Mouse (Mus musculus) urinary bladder, postnatal 14 days (tissue): ENCODE measurements around the gene Dgka.
A peak's percentile ranks its signal among the peaks of the same experiment; 100 is the strongest.
"Not testable (repeated sequence)": the region's sequence is repeated elsewhere in the genome, so short reads cannot be mapped to it uniquely, and the experiment has no call there.

Experiments
- DNase-seq: peaks from one replicate; pipeline ENCODE4 v3.0.0; 2021; ENCODE audit warnings: low spot score

Dgka gene

DNA sequence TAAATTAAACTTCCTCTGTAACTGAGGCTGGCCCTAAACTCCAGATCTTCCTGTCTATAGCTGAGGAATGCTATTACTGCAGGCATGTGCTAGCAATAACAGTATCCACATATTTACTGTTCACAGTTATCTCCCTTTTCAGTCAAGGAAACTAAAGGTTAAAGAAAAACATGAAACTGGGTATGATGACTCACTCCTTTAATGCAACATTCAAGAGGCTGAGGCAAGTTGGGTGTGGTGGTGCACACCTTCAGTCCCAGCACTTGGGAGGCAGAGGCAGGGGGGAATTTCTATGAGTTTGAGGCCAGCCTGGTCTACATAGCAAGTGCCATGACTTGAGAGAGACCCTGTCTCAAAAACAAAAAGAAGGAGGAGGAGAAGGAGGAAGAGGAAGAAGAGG lies 12.7 kb downstream of the Dgka start:
- no peak for DNase-seq

DNA sequence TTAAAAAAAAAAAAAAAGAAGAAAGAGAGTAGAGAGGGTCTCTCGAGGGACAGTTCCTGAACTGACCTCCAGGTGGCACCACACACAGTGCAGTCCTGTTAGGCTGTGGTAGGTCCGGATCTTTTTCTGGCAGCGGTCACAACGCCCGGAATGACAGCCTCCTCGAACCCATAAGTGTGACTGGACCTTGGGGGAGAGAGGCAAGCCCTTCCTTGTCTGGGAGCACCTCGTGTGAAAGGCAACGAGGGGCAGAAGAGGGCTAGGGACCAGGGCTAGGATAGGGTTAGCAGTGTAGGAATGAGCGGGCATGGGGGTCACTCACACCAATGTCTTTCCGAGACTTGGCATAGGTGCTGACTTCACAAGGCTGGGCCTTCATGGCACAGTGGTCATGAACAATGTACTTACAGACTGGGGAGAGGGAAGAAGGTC lies 13.6 kb downstream of the Dgka start:
- peak; percentile 81 for DNase-seq

DNA sequence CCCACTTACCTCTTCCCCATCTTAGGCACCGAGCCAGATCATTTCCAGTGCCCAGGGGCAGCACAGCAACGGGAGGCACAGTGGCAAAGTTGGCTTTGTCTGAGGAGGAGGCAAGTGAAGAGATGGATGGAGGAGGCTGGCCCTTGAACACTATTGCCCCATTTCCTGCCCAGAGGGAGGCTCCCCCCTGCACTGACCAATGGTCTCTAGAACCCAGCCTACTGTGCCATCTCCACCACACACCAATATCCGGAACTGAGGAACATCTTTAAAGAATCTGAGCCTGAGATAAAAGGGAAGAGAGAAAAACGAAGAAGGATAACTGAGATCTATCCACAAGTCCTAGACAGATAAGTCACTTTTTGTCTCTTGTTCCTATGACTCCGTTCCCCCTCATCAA lies 16.6 kb downstream of the Dgka start:
- DNase-seq, result no peak

DNA sequence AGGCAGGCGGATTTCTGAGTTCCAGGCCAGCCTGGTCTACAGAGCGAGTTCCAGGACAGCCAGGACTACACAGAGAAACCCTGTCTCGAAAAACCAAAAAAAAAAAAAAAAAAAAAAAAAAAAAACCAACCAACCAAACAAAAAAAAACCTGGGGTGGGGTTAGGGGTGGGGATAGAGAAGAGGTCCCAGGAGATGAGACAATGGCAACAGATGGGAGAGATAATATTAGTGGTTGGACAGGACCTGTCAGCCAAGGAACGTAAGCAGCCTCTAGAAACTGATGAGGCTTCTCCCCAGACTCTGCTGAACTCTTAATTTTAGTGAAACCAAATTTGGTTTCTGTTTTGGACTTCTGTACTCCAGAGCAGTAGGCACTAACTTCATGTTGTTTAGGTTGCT lies 19.2 kb downstream of the Dgka start:
- not testable (repeated sequence) for DNase-seq

DNA sequence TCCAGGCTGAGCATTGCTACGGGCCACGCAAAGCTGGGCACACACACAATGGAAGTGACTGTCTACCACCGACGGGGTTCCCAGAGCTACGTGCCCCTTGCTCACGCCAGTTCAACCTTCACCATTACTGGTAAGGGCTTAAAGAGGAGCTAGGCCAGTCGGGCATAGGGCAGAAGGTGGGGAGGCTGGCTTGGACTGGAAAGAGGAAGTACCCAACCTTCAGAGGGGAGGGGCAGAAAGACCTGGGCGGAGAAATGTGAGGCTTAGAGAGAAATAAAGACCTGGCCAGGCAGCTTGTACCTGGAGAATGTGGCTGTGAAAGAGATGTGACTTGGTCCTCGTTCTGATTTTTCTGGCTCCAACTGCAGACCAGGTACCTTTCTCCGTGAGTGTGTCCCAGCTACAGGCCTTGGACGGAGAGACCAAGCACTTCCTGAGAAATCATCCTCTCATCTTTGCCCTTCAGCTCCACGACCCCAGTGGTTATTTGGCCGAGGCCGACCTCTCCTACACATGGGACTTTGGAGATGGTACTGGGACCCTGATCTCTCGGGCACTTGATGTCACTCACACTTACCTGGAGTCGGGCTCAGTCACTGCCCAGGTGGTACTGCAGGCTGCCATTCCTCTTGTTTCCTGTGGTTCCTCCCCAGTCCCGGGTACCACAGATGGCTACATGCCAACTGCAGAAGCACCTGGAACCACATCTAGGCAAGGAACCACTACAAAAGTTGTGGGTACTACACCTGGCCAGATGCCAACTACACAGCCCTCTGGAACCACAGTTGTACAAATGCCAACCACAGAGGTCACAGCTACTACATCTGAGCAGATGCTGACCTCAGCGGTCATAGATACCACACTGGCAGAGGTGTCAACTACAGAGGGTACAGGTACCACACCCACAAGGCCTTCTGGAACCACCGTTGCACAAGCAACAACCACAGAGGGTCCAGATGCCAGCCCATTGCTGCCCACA lies 28.8 kb downstream of the Dgka start:
- DNase-seq, result no peak

DNA sequence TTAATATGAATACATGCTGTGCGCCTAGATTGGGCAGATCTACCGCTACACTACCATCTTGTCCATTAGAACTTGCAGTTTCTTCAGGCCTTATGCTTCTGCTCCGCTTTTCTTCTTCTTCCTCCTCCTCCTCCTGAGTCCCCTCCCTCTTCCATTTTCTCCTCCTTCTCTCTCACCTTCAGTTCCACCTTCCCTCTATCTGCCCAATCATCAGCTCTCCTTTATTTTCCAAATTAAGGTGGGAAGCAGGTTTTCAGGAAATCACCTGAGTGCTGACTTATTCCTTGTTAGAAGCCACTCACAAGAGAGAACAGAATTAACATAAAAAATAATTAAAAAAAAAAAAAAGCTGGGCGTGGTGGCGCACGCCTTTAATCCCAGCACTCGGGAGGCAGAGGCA lies 33.3 kb downstream of the Dgka start:
- not testable (repeated sequence) for DNase-seq

DNA sequence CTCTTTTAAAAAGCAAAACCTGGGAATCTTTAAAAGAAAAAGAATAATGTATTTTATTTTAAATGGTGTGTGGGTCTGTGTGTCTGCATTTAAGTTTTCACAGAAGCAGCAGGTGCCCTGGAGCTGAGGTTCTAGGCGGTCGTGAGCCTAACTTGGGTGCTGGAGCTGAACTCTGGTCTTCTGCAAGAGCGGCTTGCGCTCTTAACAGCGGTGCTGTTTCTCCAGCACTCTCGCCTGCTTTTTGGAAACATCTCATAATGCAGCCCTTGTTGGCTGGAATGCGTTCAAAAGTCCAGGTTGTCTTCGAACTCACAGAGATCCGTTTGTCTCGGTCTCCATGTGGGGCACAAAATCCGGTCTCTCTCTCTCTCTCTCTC lies 39.4 kb downstream of the Dgka start:
- no peak for DNase-seq

DNA sequence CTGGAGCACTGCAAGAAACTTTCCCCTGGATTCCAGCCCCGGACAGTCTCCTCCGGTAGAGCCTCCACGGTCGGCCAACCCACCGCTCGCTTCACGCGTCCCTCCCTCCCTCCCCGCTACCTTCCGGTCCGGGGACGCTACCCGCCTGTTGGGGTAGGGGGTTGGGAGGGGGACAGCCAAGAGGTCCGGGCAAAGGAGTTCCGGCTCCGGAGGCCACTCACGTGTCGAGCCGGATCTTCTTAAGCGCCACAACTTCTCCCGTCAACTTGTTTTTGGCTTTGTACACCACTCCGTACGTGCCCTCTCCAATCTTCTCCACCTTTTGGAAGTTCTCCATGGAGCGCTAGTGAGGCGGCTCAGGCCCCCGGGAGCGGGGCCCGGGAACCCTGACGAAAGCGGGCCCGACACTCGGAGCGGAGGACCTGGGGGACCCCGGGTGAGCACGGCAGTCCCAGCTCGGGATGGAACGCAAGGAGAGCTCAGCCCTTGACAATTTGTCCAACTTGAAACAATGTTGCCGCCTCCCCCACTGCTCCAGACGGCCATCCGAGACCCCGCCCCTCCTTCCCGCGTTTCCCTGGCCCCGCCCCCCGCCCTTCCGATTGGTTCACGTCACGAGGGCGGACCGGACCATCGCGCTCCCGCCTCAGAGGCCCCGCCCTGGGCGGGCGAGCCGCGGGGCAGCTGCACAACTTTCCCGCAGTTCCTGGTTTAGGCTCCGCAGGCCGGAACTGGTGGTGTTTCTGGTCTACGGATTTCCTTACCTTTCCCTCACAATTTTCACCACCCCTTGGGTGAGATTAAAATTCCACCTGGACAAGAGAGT lies 40.0 kb downstream of the Dgka start, which contains the start of gene Cdk2:
Gene Cdk2 (minus strand): TSS at position 541 of the 826 bp plus-strand sequence.
- peak; percentile 94 for DNase-seq

DNA sequence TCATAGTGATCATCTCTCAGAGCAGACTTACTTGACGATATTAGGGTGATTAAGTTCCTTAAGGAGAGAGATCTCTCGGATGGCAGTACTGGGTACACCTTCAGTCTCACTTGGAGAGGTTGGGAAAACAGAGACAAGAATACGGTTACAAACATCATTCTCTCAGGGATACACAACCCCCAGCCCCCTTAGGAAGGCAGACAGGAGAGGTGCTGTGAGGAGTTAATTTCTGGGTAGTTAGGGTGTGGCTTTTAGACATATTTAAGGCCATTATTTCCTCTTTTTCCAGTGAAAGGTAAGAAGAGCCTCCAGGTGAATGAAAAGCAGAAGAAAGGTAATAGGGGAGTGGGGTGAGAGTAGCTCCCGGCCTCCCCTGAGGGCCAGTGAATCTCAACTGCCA lies 40.8 kb downstream of the Dgka start, which contains the start of gene Pmel:
Gene Pmel (plus strand): TSS at position 301 of the 400 bp plus-strand sequence.
- DNase-seq, result no peak

DNA sequence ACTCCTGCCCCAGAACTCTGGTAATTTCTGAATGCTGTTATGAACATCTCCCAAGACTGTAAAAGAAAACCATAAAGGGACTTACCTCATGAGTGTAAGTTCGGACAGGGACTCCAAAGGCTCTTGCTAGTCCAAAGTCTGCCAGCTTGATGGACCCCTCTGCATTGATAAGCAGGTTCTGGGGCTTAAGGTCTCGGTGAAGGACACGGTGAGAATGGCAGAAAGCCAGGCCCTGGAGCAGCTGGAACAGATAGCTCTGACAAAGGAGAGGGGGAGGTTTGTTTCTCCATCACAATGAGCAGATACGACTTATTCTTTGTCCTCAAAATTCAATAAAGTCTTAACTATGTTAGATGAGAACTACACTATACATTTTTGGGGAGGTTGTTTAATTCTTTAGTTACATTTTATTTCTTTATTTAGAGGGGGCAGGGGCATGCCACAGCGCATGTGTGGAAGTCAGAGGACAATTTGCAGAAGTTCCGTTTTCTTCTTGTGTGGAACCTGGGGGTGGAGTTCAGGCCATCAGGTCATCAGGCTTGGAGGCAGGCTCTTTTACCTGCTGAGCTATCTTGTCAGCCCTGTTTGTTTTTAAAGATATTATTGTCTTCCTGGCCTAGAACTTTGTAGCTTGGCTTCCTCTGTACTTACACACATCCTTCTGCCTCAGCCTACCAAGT lies 42.2 kb downstream of the Dgka start:
- DNase-seq, result no peak

DNA sequence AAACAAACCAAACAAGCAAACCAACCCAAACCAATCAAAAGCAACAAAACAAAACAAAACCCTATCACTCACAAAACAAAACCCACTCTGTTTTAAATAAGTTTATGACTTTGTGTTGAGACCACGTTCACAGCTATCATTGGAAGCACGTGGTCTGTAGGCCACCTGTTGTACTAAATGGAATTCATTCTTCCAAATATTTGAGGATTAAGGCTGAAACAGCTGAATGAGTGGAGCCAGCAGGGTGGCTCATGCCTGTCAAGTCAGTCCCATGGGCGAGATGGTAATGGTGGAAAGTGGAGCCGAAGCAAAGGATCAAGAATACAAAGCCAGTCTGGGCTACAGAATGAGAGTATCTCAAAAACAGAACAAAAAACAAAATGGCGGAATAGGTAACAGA lies 43.9 kb downstream of the Dgka start:
- DNase-seq, result no peak

DNA sequence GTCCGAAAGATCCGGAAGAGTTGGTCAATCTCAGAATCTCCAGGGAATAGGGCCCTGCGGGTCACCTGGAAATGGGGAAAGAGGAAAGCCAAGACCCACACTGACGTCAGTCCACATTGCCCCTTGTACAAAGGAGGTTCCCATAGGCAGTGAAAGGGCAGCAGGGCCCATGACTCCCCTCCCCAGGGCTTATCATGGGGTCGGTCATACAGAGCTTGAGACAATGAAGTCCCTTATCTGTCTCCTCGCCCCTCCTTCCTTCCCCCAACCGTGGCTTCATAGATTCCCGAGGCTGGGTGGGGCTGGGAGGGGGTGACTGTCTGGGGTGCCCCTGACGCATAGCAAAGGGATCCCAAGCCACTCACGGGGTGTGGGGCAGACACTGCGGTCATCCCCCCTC lies 45.0 kb downstream of the Dgka start:
- no peak for DNase-seq

DNA sequence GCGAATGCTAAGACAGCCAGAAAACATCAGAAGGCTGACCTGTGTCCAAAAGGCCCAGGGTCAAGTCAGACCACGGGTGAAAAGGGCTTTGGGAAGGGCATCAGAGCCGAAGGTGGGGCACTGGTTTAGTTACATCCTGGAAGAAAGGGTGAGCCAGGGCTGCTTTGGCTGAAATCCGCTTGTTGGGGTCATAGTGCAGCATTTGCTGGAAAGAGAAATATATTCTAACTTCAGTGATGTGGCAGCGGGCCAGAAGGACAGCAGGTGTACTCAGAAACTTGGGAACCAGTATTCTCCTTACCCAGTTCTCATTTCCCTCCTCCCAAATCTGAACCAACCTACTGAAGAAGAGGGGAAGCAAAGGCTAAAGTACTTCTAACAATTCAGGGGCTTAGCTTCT lies 45.6 kb downstream of the Dgka start:
- no peak for DNase-seq

DNA sequence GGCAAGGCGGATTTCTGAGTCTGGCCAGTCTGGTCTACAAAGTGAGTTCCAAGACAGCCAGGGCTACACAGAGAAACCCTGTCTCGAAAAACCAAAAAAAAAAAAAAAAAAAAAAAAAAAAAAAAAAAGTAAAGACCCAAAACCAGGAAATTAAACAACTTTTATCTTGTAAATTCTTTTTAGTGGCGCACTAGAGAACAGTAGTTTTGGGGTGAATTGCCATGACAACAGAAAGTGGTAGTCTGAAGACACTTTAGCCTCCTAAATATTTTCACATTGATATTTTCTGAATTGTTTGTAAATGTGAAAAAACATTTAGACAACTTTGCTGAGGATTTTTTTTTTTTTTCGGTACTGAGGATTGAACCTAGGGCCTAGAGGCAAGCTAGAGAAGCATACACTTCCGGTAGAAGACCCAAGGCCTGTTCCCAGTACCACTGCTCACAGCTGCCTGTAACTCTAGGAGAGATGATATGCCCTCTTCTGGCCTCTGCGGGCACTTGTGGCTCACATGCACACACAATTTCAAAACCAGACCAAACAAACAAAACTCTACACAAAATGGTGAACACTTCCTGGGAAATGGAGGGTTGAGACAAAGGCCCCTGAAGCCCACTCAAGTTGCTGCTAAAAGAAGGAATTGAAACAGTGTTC lies 47.5 kb downstream of the Dgka start:
- DNase-seq, result no peak

DNA sequence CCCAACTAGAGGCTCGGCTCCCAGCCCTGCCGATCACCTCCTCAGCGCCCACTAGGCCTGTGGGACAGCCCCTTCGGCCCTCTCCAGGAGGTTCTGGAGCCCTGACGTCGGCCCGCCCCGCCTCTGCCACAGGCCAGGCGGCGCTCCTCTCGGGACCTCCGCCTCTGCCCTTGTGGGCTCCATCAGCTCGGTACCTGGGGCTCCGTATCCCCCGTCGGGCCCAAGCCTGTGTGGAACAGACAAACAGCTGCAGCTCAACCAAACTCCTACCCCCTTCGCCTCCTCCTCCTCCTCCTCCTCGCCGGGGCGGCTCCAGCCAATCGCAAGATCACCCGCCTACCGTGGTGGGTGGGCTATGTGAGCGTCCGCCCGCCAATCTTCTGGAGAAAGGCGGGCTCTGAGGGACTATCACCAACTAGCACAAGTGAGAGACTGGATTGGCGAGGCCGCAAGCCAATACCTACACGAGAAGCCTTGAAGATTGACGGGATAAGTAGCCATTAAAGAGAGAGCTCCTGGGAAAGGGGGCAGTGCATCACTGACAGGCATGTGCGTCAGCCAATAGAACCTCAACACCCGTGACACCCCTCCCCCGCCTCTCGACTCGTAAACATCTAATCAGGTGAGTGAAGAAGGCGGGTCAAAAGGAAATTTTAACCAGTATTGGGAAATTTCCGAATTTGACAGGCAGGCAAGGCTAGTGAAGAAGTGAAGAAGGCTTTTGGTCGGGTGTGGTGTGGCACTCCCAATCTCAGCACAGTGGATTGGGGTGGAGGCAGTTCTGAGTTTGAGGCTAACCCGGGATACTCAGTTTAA lies 48.5 kb downstream of the Dgka start, which contains the start of gene Rab5b:
Gene Rab5b (minus strand): TSS at position 273 of the 816 bp plus-strand sequence.
- peak; percentile 97 for DNase-seq

DNA sequence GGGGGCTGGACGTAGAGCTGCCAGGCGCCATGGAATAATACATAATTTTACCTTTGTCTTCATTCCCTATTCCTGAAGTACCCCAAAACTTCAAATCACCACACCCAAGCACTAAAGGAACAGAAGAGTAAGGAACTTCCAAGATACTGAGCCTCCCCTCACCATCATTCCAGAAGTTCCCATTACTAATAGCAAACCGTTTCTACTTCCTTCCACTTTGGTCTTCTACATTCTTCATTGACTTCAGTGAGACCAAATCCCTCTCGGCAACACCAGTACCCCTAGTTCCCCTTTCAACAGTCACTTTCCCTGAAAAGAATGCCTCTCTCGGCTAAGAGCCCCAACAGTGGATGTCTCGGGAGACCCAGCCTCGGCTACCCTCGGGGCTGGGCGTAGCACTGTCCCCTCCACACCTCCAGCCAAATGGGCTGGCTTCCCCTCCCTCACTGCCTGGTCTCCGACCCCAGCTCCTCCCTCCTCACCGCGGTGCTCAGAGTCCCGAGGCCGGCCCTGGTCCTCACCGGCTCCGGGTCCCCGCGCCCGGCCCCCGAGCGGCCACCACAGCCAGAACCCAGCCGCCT lies 49.2 kb downstream of the Dgka start:
- no peak for DNase-seq

DNA sequence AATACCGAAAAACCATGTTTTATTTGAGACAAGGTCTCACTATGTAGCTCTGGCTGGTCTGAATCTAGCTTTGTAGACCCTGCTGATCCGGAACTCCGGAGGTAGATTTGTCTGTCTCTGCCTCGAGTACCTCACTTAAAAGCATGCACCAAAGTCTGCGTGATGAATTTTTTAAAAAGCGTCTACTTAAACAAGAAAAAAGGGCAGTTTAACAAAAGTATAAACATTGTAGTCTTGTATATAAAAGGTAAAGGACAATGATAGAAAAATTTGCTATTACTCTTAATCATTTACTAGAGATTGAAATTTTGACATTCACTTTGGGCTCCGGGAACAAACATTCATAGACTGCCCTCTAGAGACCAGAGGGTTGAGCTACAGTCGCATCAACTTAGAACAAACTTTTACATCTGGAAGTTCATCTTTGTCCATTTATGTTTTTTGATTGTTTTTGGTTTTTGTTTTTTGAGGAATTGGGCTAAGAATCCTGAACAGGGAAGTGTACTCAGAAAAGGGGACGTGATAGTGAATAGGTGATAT lies 70.1 kb downstream of the Dgka start:
- no peak for DNase-seq

DNA sequence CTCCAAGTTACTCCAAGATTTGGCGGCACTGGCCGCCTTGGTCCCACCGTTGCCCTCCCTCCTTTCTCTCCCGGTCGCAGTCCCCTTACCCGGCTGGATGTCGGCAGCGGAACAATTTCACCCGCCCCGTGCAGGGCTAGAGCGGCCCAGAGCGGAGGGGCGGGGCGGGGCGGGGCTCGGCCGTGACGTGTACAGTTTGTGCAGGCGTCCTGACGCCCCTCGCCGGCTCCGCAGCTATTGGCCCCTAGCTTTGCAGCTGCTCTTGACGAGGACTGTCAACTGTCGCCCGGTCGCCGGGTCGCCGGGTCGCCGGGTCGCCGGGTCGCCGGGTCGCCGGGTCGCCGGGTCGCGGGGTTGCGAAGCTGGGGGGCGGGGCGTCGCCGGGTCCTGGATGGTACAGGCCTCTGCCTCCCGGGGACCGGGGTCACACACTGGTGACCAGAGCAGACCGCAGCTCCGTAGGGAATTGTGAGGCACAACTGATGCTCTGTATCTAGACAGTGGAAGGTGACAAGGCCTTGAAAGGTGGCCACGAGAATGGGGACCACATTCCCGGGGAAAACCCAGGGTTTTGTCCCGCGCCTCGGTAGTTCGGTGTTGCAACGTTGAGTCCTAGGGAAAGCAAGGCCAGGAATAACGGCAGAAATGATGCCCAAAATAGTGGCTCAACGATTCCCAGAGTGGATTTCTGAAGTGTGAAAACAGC lies 70.7 kb downstream of the Dgka start, which contains the start of gene Suox:
Gene Suox (minus strand): TSS at position 311 of the 706 bp plus-strand sequence.
- peak; percentile 79 for DNase-seq

DNA sequence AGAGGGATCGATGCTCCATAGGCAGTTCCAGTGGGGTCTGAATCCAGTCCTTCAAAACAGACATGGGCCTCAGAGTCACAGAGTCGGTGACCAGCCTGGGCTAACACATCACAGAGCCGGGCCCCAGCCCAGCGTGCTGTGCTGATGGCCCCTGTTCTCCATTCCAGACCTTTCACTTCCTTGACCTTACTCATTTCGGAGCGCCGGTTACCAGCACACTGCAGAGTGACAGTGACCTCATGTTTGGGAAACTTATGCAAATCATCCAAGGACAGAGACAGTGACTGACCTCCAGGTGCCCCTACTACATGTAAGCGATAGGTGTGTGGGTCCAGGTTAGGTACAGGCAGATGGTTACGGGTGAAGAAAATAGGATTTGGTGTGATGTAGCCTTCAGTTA lies 73.5 kb downstream of the Dgka start:
- no peak for DNase-seq
